Mouse (Mus musculus) kidney, postnatal 14 days (tissue): ENCODE results near the gene Prpf18.
A peak's percentile ranks its signal among the peaks of the same experiment; 100 is the strongest.
"Not testable (repeated sequence)": the region's sequence is repeated elsewhere in the genome, so short reads cannot be mapped to it uniquely, and the experiment has no call there.

Experiments
- DNase-seq: peaks from one replicate; pipeline ENCODE4 v3.0.0; 2022; ENCODE audit warnings: mixed read lengths

Prpf18 gene

GRCm38 (mm10) chr2:4651500-4652285 lies at the start of gene Prpf18:
Prpf18 (minus strand) TSS chr2:4652113.
- peak; percentile 91 for DNase-seq

- DNase-seq: peak; percentile 6
Measured at GRCm38 (mm10) chr2:4679886-4680285, 28.0 kb upstream of the Prpf18 start.

GRCm38 (mm10) chr2:4671636-4672035 lies 19.7 kb upstream of the Prpf18 start:
- DNase-seq: no peak

- DNase-seq: no peak
Measured at GRCm38 (mm10) chr2:4669701-4670100, 17.8 kb upstream of the Prpf18 start.

- no peak for DNase-seq
Measured at GRCm38 (mm10) chr2:4668626-4669025, 16.7 kb upstream of the Prpf18 start.

- DNase-seq: no peak
Measured at GRCm38 (mm10) chr2:4660677-4661076, 8.8 kb upstream of the Prpf18 start.

GRCm38 (mm10) chr2:4649646-4650045 lies 2.3 kb downstream of the Prpf18 start:
- no peak for DNase-seq

- no peak for DNase-seq
Measured at GRCm38 (mm10) chr2:4648094-4648493, 3.8 kb downstream of the Prpf18 start.

GRCm38 (mm10) chr2:4645066-4645465 lies 6.8 kb downstream of the Prpf18 start:
- DNase-seq: no peak

GRCm38 (mm10) chr2:4638189-4638588 lies 13.7 kb downstream of the Prpf18 start:
- no peak for DNase-seq

GRCm38 (mm10) chr2:4636656-4637055 lies 15.3 kb downstream of the Prpf18 start:
- DNase-seq: no peak

- no peak for DNase-seq
Measured at GRCm38 (mm10) chr2:4635804-4636203, 16.1 kb downstream of the Prpf18 start.

- DNase-seq: no peak
Measured at GRCm38 (mm10) chr2:4630197-4630835, 21.6 kb downstream of the Prpf18 start.

- no peak for DNase-seq
Measured at GRCm38 (mm10) chr2:4629470-4629869, 22.4 kb downstream of the Prpf18 start.

GRCm38 (mm10) chr2:4628920-4629319 lies 23.0 kb downstream of the Prpf18 start:
- no peak for DNase-seq

- DNase-seq: no peak
Measured at GRCm38 (mm10) chr2:4626911-4627310, 25.0 kb downstream of the Prpf18 start.

GRCm38 (mm10) chr2:4621471-4621985 lies 30.4 kb downstream of the Prpf18 start:
- no peak for DNase-seq

- no peak for DNase-seq
Measured at GRCm38 (mm10) chr2:4620640-4621401, 31.1 kb downstream of the Prpf18 start.

GRCm38 (mm10) chr2:4619893-4620593 lies 31.9 kb downstream of the Prpf18 start:
- DNase-seq: no peak

GRCm38 (mm10) chr2:4619126-4619525 lies 32.8 kb downstream of the Prpf18 start:
- not testable (repeated sequence) for DNase-seq

GRCm38 (mm10) chr2:4616995-4617394 lies 34.9 kb downstream of the Prpf18 start:
- DNase-seq: no peak

- DNase-seq: no peak
Measured at GRCm38 (mm10) chr2:4615014-4615546, 36.8 kb downstream of the Prpf18 start.
